Mouse (Mus musculus) G1E (cell line): ENCODE data around the gene Pth1r.

Source experiments
- CTCF ChIP-seq: IDR thresholded peaks from 2 replicates; pipeline ENCODE4 v1.5.1; 2012; ENCODE audit warnings: low read depth, low read length, inconsistent platforms, mixed read lengths
- GATA1 ChIP-seq: IDR thresholded peaks from 2 replicates; pipeline ENCODE4 v1.6.1; 2012; ENCODE audit warnings: borderline replicate concordance, low read length, inconsistent platforms, mixed read lengths

DNA sequence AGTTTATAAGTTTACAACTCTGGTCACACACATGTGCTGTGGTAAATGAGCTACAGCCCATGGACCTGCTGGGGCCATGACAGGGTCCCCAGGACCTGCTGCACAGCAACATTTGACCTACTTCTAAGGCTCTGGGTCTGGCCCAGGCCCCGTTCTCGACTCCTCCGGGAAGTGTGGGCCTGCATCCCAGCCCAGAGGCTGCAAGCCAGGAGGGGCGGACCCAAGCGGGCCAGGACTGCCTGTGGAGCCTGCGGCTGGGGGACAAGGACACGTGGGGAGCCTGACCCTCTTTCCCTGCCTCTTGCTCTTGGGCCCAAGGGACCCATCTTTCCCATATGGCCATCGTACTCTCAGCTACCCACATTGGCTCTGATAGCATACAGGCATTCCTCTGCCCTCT lies 11.7 kb upstream of the Pth1r start:
- TF ChIP-seq CTCF (no peak), GATA1 (no peak)
